Mouse (Mus musculus): Measurements from ENCODE around the gene Samd4b. TPM values are rescaled to one million over a fixed set of nuclear protein-coding genes. Genes with fewer than 3 reads are reported as not detected.
"Not testable (repeated sequence)": the region's sequence is repeated elsewhere in the genome, so short reads cannot be mapped to it uniquely, and the experiment has no call there.

Gene Samd4b
- polyA plus RNA-seq, 1 experiment: 25.2 TPM

DNA sequence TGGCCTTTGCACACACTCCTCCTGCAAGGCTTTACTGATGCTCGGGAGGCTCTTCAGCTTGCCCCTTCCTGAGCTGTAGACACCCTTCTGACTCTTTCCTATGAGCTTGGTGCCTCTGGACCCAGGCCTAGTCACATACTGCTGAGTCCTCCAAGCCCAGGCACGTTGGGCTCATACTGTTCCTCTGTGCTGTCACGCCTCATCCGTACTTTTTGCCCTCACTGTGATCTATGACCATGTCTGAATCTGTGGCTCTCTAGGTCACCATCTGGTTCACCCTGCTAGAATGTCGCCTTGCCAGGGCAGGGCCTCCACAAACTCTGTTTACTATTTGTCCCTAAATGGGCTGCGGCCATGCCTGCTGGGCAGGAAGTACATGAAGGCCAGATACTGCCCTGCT lies 44.9 kb downstream of the Samd4b start:
- no peak for TF ChIP-seq CTCF (IDR thresholded peaks at IDR 0.05; ENCODE audit: control insufficient read depth, insufficient read depth, low read length)
- no peak for TF ChIP-seq POLR2A (IDR thresholded peaks at IDR 0.05; ENCODE audit: borderline replicate concordance, control insufficient read depth, low read depth, low read length)
- no peak overlapping the region for H3K27ac ChIP-seq (ENCODE audit: control insufficient read depth, insufficient read depth, low read depth, low read length, poor library complexity)
- 85% methylated on average over 6 of the region's 6 CpGs for WGBS
- H3K4me3 ChIP-seq (replicated peaks; ENCODE audit: control insufficient read depth, low read depth, low read length): no peak overlapping the region
- H3K4me1 ChIP-seq (ENCODE audit: control insufficient read depth, insufficient read depth, low read length): peaks cover 1% of the 10 kb centered on the region; the same call in 1 of the 2 replicates

DNA sequence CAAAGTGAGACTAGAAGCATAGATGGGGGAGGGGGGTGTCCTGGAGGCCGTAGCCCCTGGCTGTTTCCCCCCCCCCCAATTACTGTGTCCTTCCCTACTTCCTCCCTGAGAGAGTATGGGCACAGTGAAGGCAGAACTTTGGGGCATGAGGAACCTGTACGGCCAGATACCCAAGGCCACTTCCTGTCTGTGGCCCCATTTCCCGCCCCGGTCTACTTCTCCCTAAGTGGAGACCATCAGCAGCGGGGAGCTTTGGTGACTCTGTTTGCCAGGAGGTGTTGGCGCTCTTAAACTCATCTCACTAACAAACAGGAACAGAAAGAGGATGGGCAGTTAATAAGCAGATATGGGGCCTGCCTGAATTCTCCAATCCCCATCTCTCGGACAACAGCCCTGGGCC lies 50.3 kb downstream of the Samd4b start:
- TF ChIP-seq POLR2A (IDR thresholded peaks at IDR 0.05; ENCODE audit: borderline replicate concordance, control insufficient read depth, low read depth, low read length) (no peak), CTCF (IDR thresholded peaks at IDR 0.05; ENCODE audit: control insufficient read depth, insufficient read depth, low read length) (no peak)
- Histone ChIP-seq H3K4me1 (ENCODE audit: control insufficient read depth, insufficient read depth, low read length) (peaks cover 2% of the 10 kb centered on the region), H3K27ac (ENCODE audit: control insufficient read depth, insufficient read depth, low read depth, low read length, poor library complexity) (no peak overlapping the region), H3K4me3 (replicated peaks; ENCODE audit: control insufficient read depth, low read depth, low read length) (no peak overlapping the region)
- 6% methylated on average over 7 of the region's 7 CpGs for WGBS

DNA sequence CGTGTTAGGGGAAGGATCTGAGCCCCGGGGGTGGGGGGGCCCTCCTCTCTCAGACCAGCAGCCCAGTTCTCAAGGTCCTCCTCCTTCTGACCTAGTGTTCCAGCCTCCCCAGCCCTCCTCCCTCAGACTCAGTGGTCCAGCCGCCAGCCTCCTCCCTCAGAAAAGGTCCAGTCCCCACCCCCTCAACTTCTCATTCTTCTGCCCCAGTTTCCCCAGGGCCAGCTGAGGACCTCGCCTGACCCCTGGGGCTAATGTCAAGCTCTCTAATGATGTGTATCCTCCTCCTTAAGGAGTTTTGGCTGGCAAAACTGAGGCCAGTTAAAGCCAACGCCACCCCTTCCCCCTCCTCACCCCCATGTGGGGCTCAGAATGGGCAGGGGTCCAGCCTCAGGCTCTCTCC lies 50.8 kb downstream of the Samd4b start, which contains the start of gene Nccrp1:
Nccrp1 (minus strand) TSS at position 101 of the 400 bp plus-strand sequence.
- WGBS: 2% methylated on average over 5 of the region's 5 CpGs
- H3K27ac ChIP-seq (ENCODE audit: control insufficient read depth, insufficient read depth, low read depth, low read length, poor library complexity): no peak within 1 kb of the TSS; the same call in none of the 2 replicates
- no peak within 1 kb of the TSS for H3K4me3 ChIP-seq (replicated peaks; ENCODE audit: control insufficient read depth, low read depth, low read length)
- TF ChIP-seq CTCF (IDR thresholded peaks at IDR 0.05; ENCODE audit: control insufficient read depth, insufficient read depth, low read length) (no peak), POLR2A (IDR thresholded peaks at IDR 0.05; ENCODE audit: borderline replicate concordance, control insufficient read depth, low read depth, low read length) (no peak)
- H3K4me1 ChIP-seq (ENCODE audit: control insufficient read depth, insufficient read depth, low read length): peaks cover 2% of the 10 kb centered on the region

DNA sequence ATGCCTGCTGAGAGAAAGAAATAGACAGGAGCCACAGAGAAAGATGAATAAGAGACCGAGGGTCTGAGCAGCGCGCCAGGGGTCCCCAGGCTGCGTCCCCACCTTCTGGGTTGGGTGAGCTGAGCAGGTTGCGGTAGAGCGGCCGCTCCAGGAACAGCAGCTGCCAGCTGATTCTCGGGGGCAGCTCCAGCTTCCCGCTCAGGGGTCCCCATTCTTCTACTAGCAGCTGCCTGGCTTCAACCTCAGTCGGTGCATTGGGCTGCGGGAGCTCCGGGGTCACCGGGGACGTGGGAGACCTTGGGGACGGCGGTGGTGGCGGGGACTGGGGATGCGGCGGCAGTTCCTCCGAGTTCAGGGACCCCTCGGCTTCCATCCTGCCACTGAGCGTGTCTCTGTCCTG lies 51.3 kb downstream of the Samd4b start:
- no peak overlapping the region; the same call in 1 of the 2 replicates for H3K27ac ChIP-seq (ENCODE audit: control insufficient read depth, insufficient read depth, low read depth, low read length, poor library complexity)

DNA sequence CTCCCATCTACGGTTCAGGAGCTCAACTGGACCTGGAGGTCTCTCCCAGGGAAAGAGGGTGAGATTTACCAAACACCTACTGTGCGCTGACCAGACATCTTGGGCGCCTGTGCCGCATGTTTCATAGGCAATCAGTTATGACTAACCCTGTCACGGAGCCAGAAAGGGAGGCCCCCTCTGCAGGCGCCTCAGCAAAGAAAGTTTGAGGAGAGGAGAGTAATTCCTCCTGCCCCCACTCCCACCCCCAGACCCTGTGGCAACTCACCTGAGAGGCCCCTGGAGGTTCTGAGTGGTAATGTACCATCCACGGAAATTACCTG lies 52.1 kb downstream of the Samd4b start:
- 46% methylated on average over 7 of the region's 7 CpGs for WGBS
- Histone ChIP-seq H3K4me1 (ENCODE audit: control insufficient read depth, insufficient read depth, low read length) (peaks cover 2% of the 10 kb centered on the region), H3K4me3 (replicated peaks; ENCODE audit: control insufficient read depth, low read depth, low read length) (no peak overlapping the region), H3K27ac (ENCODE audit: control insufficient read depth, insufficient read depth, low read depth, low read length, poor library complexity) (no peak overlapping the region)
- TF ChIP-seq POLR2A (IDR thresholded peaks at IDR 0.05; ENCODE audit: borderline replicate concordance, control insufficient read depth, low read depth, low read length) (no peak), CTCF (IDR thresholded peaks at IDR 0.05; ENCODE audit: control insufficient read depth, insufficient read depth, low read length) (no peak)

More for the DNA sequence above, 51.3 kb downstream of the Samd4b start:
- Histone ChIP-seq H3K4me1 (ENCODE audit: control insufficient read depth, insufficient read depth, low read length) (peaks cover 2% of the 10 kb centered on the region), H3K4me3 (replicated peaks; ENCODE audit: control insufficient read depth, low read depth, low read length) (no peak overlapping the region)
- TF ChIP-seq POLR2A (IDR thresholded peaks at IDR 0.05; ENCODE audit: borderline replicate concordance, control insufficient read depth, low read depth, low read length) (no peak), CTCF (IDR thresholded peaks at IDR 0.05; ENCODE audit: control insufficient read depth, insufficient read depth, low read length) (no peak)
- WGBS: 2% methylated on average over 22 of the region's 22 CpGs

DNA sequence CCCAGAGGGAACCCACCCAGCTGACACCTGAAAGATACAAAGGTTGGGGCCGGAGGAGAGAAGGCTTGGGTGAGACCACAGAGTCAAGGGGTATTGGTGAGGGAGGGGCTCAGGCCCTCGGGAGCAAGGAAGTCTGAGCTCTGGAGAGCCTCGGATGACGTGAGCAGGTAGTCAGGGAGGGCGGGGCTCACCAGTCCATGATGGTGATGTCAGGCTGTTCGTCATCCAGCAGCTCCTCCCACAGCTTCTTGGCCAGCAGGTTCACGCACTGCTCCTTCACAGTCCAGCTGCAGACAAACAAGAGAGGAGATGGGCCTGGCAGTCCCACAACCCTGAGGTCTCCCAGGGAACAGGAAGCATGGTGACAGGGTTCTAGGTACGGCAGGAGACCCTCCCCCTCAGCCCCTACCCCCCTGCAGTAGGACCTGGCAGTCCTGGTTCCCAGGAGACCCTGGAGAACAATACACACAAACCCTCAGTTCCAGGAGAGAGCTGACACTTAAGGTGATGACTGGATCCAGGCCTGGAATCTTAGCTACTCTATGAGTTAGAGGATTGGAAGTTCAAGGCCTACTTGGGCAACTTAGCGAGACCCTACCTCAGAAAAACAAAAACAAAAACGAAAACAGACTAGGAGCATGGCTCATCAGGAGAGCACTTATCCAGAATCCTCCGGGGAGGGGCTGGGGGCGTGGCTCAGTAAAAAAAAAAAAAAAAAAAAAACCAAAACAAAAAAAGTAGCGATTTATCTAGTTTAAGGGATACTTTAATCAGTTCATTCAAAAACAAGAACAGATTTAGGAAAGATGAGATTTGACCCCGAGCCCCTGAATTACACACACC lies 52.7 kb downstream of the Samd4b start:
- H3K4me1 ChIP-seq (ENCODE audit: control insufficient read depth, insufficient read depth, low read length): peaks cover 2% of the 10 kb centered on the region
- TF ChIP-seq CTCF (IDR thresholded peaks at IDR 0.05; ENCODE audit: control insufficient read depth, insufficient read depth, low read length) (no peak), POLR2A (IDR thresholded peaks at IDR 0.05; ENCODE audit: borderline replicate concordance, control insufficient read depth, low read depth, low read length) (no peak)
- WGBS: 42% methylated on average over 14 of the region's 14 CpGs
- H3K4me3 ChIP-seq (replicated peaks; ENCODE audit: control insufficient read depth, low read depth, low read length): no peak overlapping the region
- no peak overlapping the region for H3K27ac ChIP-seq (ENCODE audit: control insufficient read depth, insufficient read depth, low read depth, low read length, poor library complexity)

DNA sequence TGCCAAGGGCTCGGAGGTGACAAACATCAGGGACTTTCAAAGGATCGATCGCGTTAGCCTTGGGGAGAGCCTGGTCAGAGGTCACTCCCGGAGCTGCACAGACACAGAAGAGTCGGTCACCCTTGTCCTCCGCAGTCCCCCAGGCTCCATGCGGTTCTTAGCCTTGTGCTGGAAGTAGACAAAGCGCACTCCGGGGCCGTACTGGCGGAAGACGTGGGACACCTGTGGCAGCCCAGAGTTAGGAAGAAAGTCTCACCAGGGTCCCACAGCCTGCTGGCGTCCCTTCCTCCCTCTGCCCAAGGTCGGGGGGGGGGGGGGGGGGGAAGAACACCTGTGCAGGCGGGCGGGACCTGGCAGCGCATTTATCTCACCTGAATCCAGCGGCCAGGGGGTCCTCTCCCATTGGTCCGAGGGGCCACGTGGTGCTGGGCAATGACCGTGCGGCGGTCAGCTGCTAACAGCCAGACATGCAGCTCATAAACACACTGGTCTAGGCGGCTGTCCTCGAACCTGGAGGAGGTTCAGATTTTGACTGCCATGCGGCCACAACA lies 53.8 kb downstream of the Samd4b start:
- TF ChIP-seq POLR2A (IDR thresholded peaks at IDR 0.05; ENCODE audit: borderline replicate concordance, control insufficient read depth, low read depth, low read length) (no peak), CTCF (IDR thresholded peaks at IDR 0.05; ENCODE audit: control insufficient read depth, insufficient read depth, low read length) (no peak)
- WGBS: 33% methylated on average over 26 of the region's 27 CpGs
- Histone ChIP-seq H3K4me3 (replicated peaks; ENCODE audit: control insufficient read depth, low read depth, low read length) (no peak overlapping the region), H3K27ac (ENCODE audit: control insufficient read depth, insufficient read depth, low read depth, low read length, poor library complexity) (no peak overlapping the region), H3K4me1 (ENCODE audit: control insufficient read depth, insufficient read depth, low read length) (peaks cover 2% of the 10 kb centered on the region)

DNA sequence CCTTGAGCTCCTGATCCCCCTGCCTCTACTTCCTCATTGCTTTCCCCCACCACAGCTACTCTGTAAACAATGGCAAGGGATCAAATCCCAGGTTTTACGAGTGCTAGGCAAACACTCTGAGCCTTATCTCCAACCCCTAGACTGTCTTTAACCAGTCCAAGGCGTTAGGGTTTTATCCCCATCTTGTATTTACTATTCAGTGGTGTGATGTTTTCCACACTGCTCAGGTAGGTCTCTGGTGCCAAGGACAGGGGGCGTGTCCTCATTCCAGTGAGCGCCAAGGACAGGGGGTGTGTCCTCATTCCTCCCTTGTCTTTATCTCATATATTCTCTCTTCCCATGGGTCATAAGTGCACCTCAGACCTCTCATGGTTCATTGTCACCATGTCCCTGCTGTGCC lies 57.4 kb downstream of the Samd4b start, which contains the start of gene Sycn:
Sycn (plus strand) TSS at position 360 of the 400 bp plus-strand sequence.
- WGBS: 72% methylated on average over 4 of the region's 4 CpGs
- H3K27ac ChIP-seq (ENCODE audit: control insufficient read depth, insufficient read depth, low read depth, low read length, poor library complexity): no peak within 1 kb of the TSS
- no peak for TF ChIP-seq CTCF (IDR thresholded peaks at IDR 0.05; ENCODE audit: control insufficient read depth, insufficient read depth, low read length)
- no peak for TF ChIP-seq POLR2A (IDR thresholded peaks at IDR 0.05; ENCODE audit: borderline replicate concordance, control insufficient read depth, low read depth, low read length)

DNA sequence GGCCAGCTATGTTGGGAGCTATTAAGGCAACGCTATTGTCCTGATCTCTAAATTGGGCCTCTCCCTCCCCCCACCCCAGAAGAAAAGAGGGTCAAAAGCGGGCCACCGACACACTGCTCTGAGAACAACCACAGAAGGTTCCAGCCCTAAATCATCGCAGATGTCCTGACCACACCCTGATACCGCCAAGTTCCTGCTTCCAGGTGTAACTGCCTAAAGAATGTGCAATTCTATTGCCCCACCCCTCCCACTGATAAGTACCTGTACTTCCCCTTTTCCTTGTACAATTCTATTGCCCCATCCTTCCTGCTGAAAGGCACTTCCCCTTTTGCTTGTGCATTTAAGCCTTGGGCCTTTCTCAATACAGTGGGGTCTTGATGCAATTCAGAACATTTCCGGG lies 59.1 kb downstream of the Samd4b start:
- H3K27ac ChIP-seq (ENCODE audit: control insufficient read depth, insufficient read depth, low read depth, low read length, poor library complexity); H3K4me3 ChIP-seq (replicated peaks; ENCODE audit: control insufficient read depth, low read depth, low read length); H3K4me1 ChIP-seq (ENCODE audit: control insufficient read depth, insufficient read depth, low read length): not testable (repeated sequence)
- 72% methylated on average over 6 of the region's 6 CpGs for WGBS

More for the DNA sequence above, 57.4 kb downstream of the Samd4b start, which contains the start of gene Sycn:
- H3K4me1 ChIP-seq (ENCODE audit: control insufficient read depth, insufficient read depth, low read length): no peaks in the 10 kb centered on the region; the same call in 1 of the 2 replicates
- H3K4me3 ChIP-seq (replicated peaks; ENCODE audit: control insufficient read depth, low read depth, low read length): no peak within 1 kb of the TSS

Measured in bone marrow, adult 2 months (tissue).